Mouse (Mus musculus): ENCODE results near the gene Mrps9. TPM values are rescaled to one million over a fixed set of nuclear protein-coding genes. Genes with fewer than 3 reads are reported as not detected.

The Mrps9 gene
- 63.9 and 65.5 TPM in 2 replicates for polyA plus RNA-seq (2016; fragmentation: Nextera tagmentation; extraction: Ambion mirVana)

- Histone ChIP-seq H3K36me3 (no peaks in the 10 kb centered on the region), H3K4me3 (peak within 1 kb of the TSS; percentile 96), H3K9me3 (no peaks in the 10 kb centered on the region), H3K4me1 (peaks cover 7% of the 10 kb centered on the region), H3K27me3 (ENCODE audit: insufficient read depth, poor library complexity, severe bottlenecking) (no peaks in the 10 kb centered on the region), H3K27ac (peak within 1 kb of the TSS; percentile 90)
- WGBS = under 1% methylated on average over 23 of the region's 23 CpGs
- peak; percentile 99 for DNase-seq (ENCODE audit: low spot score)
These were observed at the start of gene Mrps9 for GRCm38 (mm10) chr1:42850663-42851397. TSS of gene Mrps9 (plus strand) at chr1:42851233.

GRCm38 (mm10) chr1:42813301-42813845 is 37.7 kb upstream of the Mrps9 start:
- Histone ChIP-seq H3K27me3 (ENCODE audit: insufficient read depth, poor library complexity, severe bottlenecking) (no peaks in the 10 kb centered on the region), H3K9me3 (no peaks in the 10 kb centered on the region), H3K27ac (no peak overlapping the region), H3K36me3 (no peaks in the 10 kb centered on the region), H3K4me1 (no peaks in the 10 kb centered on the region), H3K4me3 (no peak overlapping the region)
- DNase-seq (ENCODE audit: low spot score) = no peak
- WGBS = 77% methylated on average over 6 of the region's 6 CpGs

- H3K27ac ChIP-seq = no peak overlapping the region
These were observed 36.0 kb upstream of the Mrps9 start for GRCm38 (mm10) chr1:42814798-42815619.

DNA sequence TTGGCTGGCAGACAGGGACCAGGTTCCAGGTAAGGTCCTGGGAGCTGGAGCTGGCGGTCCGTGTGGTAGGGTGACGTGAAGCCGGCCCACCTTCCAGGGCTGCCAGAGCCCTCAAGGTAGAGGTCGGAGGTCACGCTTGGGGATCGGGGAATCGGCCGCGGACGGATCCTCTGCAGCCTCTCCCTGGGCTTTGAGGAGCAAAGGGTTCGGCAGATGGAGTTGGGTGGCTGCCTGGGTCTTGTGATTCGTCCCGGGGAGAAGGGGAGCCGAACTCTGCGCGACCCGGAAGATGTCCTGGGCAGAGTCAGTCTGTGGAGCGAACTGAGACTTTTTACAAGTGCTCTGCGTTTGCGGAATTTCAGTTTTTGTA is 350 bp downstream of the Mrps9 start:
- Histone ChIP-seq H3K27ac (peak overlapping the region; percentile 90), H3K27me3 (ENCODE audit: insufficient read depth, poor library complexity, severe bottlenecking) (no peaks in the 10 kb centered on the region), H3K4me1 (peaks cover 7% of the 10 kb centered on the region), H3K36me3 (no peaks in the 10 kb centered on the region), H3K4me3 (peak overlapping the region; percentile 96), H3K9me3 (no peaks in the 10 kb centered on the region)
- WGBS = 0% methylated on average over 21 of the region's 21 CpGs
- no peak for DNase-seq (ENCODE audit: low spot score)

More at GRCm38 (mm10) chr1:42814798-42815619, 36.0 kb upstream of the Mrps9 start:
- Histone ChIP-seq H3K4me1 (no peaks in the 10 kb centered on the region), H3K9me3 (no peaks in the 10 kb centered on the region), H3K36me3 (no peaks in the 10 kb centered on the region), H3K27me3 (ENCODE audit: insufficient read depth, poor library complexity, severe bottlenecking) (no peaks in the 10 kb centered on the region), H3K4me3 (no peak overlapping the region)
- 83% methylated on average over 15 of the region's 15 CpGs for WGBS
- DNase-seq (ENCODE audit: low spot score) = no peak

GRCm38 (mm10) chr1:42851810-42852209 is 777 bp downstream of the Mrps9 start:
- 4% methylated on average over 16 of the region's 16 CpGs for WGBS
- DNase-seq (ENCODE audit: low spot score) = no peak
- Histone ChIP-seq H3K4me1 (peaks cover 7% of the 10 kb centered on the region), H3K36me3 (no peaks in the 10 kb centered on the region), H3K9me3 (no peaks in the 10 kb centered on the region), H3K4me3 (peak overlapping the region; percentile 96), H3K27me3 (ENCODE audit: insufficient read depth, poor library complexity, severe bottlenecking) (no peaks in the 10 kb centered on the region), H3K27ac (peak overlapping the region; percentile 90)

DNA sequence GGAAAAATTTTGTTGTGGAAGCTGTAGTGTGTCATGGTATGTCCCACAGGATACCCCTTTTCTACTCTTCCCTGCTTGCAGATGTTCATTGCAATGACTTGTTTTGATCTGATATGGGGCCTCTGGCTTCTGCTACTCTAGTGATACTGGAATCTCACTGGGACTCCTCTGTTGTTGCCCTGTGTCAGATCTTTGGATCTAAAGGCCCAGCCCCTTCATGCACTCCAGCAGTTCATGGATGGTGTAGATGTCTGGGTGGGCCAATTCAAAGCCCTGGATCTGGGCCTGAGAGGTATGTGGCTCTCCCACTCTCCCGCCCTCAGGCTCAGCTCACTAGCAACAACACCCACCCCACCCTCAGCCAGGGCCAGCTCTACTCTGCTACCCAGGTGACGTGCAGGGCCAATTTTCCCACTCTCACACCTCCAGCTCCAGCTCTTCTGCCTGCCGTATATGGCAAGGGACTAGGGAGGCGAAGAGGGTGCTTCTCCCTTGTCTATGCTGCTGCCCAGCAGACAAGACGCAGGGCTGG is 13.8 kb downstream of the Mrps9 start:
- Histone ChIP-seq H3K4me3 (no peak overlapping the region), H3K27me3 (ENCODE audit: insufficient read depth, poor library complexity, severe bottlenecking) (no peaks in the 10 kb centered on the region)
- WGBS = 87% methylated on average over 5 of the region's 5 CpGs

DNA sequence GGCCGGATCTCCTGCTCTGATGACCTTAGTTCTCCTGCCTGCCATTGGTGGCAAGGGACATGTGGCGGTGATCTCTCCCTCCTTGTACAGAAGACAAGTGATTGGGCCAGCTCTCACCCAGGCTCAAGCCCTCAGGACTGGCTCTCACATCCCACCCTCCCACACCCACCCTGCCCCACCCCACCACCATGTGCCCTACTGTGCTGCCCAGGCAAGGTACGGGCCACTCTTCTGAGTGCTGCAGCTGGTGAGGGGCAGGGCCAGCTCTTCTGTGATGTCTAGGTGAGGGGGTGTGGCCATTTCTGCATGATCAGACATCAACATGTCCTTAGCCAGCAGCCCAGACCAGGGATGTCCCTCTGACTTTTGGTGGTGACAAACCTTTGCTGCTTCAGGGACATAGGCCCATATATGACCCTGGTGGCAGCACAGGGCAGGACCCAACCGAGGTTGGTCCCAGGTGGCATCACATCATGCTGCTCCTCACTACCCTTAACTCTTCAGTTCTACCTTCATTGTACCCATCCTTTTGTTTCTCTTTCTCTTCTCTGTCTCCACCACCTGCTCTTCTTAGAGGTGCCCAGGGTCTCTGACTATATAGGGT is 14.4 kb downstream of the Mrps9 start:
- no peak overlapping the region for H3K27ac ChIP-seq

More for the DNA sequence above, 13.8 kb downstream of the Mrps9 start:
- Histone ChIP-seq H3K4me1 (0 out of 2 replicates have a peak, but pooled peaks cover 4% of the 10 kb centered on the region), H3K27ac (no peak overlapping the region), H3K36me3 (peaks cover 30% of the 10 kb centered on the region), H3K9me3 (no peaks in the 10 kb centered on the region)
- no peak for DNase-seq (ENCODE audit: low spot score)

GRCm38 (mm10) chr1:42865986-42866385 is 15.0 kb downstream of the Mrps9 start:
- no peak overlapping the region for H3K27ac ChIP-seq
- 0 out of 2 replicates have a peak, but pooled peaks cover 4% of the 10 kb centered on the region for H3K4me1 ChIP-seq
- 96% methylated on average over 4 of the region's 4 CpGs for WGBS
- no peak for DNase-seq (ENCODE audit: low spot score)
- no peaks in the 10 kb centered on the region for H3K27me3 ChIP-seq (ENCODE audit: insufficient read depth, poor library complexity, severe bottlenecking)
- H3K4me3 ChIP-seq = no peak overlapping the region
- peaks cover 30% of the 10 kb centered on the region for H3K36me3 ChIP-seq
- H3K9me3 ChIP-seq = no peaks in the 10 kb centered on the region

More for the DNA sequence above, 14.4 kb downstream of the Mrps9 start:
- H3K9me3 ChIP-seq = no peaks in the 10 kb centered on the region
- no peaks in the 10 kb centered on the region for H3K27me3 ChIP-seq (ENCODE audit: insufficient read depth, poor library complexity, severe bottlenecking)
- 93% methylated on average over 4 of the region's 4 CpGs for WGBS
- H3K4me3 ChIP-seq = no peak overlapping the region
- peaks cover 30% of the 10 kb centered on the region for H3K36me3 ChIP-seq
- H3K4me1 ChIP-seq = 0 out of 2 replicates have a peak, but pooled peaks cover 4% of the 10 kb centered on the region
- DNase-seq (ENCODE audit: low spot score) = no peak

- Histone ChIP-seq H3K36me3 (peaks cover 30% of the 10 kb centered on the region), H3K4me3 (no peak overlapping the region), H3K27me3 (ENCODE audit: insufficient read depth, poor library complexity, severe bottlenecking) (no peaks in the 10 kb centered on the region), H3K9me3 (no peaks in the 10 kb centered on the region), H3K27ac (no peak overlapping the region), H3K4me1 (0 out of 2 replicates have a peak, but pooled peaks cover 4% of the 10 kb centered on the region)
- no peak for DNase-seq (ENCODE audit: low spot score)
- 94% methylated on average over 3 of the region's 3 CpGs for WGBS
These were observed 16.2 kb downstream of the Mrps9 start for GRCm38 (mm10) chr1:42867188-42867587.

- Histone ChIP-seq H3K27ac (no peak overlapping the region), H3K4me1 (peaks cover 8% of the 10 kb centered on the region; the same call in 1 of the 2 replicates), H3K27me3 (ENCODE audit: insufficient read depth, poor library complexity, severe bottlenecking) (no peaks in the 10 kb centered on the region), H3K9me3 (no peaks in the 10 kb centered on the region), H3K36me3 (peaks cover 5% of the 10 kb centered on the region; the same call in 1 of the 2 replicates), H3K4me3 (no peak overlapping the region)
- WGBS = 58% methylated on average over 2 of the region's 2 CpGs
- DNase-seq (ENCODE audit: low spot score) = no peak
These were observed 23.1 kb downstream of the Mrps9 start for GRCm38 (mm10) chr1:42874174-42874573.

DNA sequence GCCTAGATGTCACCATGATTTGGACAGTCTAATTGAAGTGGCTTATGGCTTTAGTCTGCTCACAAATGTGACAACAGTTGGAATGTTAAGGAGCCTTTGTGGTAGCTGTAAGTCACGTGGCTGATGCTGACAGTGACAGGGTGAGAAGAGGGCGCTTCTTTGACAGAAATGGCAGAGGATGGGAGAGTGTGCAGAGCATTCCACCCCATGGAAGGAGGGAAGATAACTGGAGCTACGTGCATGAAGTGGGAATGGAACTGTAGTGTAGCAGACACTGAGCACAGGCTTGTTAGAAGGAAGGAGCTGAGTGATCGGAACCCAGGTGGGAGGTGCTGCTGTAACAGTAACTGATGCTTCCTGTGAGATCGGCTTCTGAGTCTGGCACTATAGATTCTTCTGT is 24.2 kb downstream of the Mrps9 start:
- WGBS = 55% methylated on average over 5 of the region's 5 CpGs
- no peak overlapping the region for H3K27ac ChIP-seq
- peaks cover 8% of the 10 kb centered on the region; the same call in 1 of the 2 replicates for H3K4me1 ChIP-seq
- H3K27me3 ChIP-seq (ENCODE audit: insufficient read depth, poor library complexity, severe bottlenecking) = no peaks in the 10 kb centered on the region
- no peak for DNase-seq (ENCODE audit: low spot score)
- peaks cover 5% of the 10 kb centered on the region; the same call in 1 of the 2 replicates for H3K36me3 ChIP-seq
- H3K4me3 ChIP-seq = no peak overlapping the region
- no peaks in the 10 kb centered on the region for H3K9me3 ChIP-seq

DNA sequence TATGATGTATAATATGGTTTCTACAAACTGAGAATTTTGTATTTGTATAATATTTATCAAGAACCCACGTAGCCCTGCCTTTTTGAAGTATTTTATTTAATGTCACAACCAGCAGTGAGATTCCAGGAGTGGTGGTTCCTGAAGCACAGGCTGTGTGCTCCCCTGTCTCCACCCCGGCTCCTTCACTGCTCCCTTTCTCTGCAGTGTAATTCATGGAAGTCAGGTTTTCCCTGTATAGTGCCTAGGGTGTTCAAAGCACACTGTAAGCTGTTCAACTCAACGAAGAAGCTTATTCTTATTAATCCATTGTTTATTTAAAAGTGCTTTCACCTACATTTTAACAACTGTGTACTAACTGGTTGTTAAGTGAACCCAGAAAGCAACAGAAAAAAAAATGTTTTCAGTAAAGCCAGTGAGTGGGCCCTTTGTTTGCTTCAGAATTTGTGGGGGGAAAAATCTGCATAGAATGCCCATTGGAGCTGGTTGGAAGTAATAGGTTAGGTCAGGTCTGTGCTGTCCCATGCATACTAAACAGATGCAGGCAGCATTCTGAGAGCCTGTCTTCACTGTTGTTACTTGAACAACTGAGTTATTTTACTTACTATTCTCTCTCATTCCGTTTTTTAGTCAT is 25.5 kb downstream of the Mrps9 start:
- Histone ChIP-seq H3K27ac (no peak overlapping the region), H3K4me1 (peaks cover 8% of the 10 kb centered on the region; the same call in 1 of the 2 replicates), H3K36me3 (peaks cover 5% of the 10 kb centered on the region; the same call in 1 of the 2 replicates), H3K9me3 (no peaks in the 10 kb centered on the region), H3K27me3 (ENCODE audit: insufficient read depth, poor library complexity, severe bottlenecking) (no peaks in the 10 kb centered on the region), H3K4me3 (no peak overlapping the region)
- WGBS = 90% methylated on average over 4 of the region's 4 CpGs
- DNase-seq (ENCODE audit: low spot score) = no peak
